Mouse (Mus musculus) hindbrain, embryonic 11.5 days (tissue): ENCODE measurements around the gene Inhbe. TPM values are rescaled to one million over a fixed set of nuclear protein-coding genes. Genes with fewer than 3 reads are reported as not detected.
A peak's percentile ranks its signal among the peaks of the same experiment; 100 is the strongest.

Experiments used
- ATAC-seq: fragments of 200-750 bp; cut with Nextera tagmentation; 2 replicates; pipeline ENCODE4 v1.8.0; 2017; ENCODE audit warnings: mild to moderate bottlenecking, moderate TSS enrichment, moderate library complexity; ENCODE audit not compliant: low FRiP score
- DNase-seq: peaks from one replicate; pipeline ENCODE4 v3.0.0-alpha.2; 2015; ENCODE audit warnings: low spot score
- H3K27ac ChIP-seq: fragments of 300-500 bp; sonication (generic); 2 replicates; pipeline ENCODE4 v1.5.1; 2014; ENCODE audit warnings: mild to moderate bottlenecking, low read depth, low read length
- H3K27me3 ChIP-seq: fragments of 300-500 bp; sonication (generic); 2 replicates; pipeline ENCODE4 v1.6.1; 2014; ENCODE audit warnings: mild to moderate bottlenecking, low read length, moderate library complexity, mixed read lengths; ENCODE audit not compliant: control insufficient read depth, insufficient read depth
- H3K36me3 ChIP-seq: fragments of 300-500 bp; sonication (generic); 2 replicates; pipeline ENCODE4 v1.6.1; 2014; ENCODE audit warnings: mild to moderate bottlenecking, low read length, moderate library complexity, mixed read lengths; ENCODE audit not compliant: control insufficient read depth, insufficient read depth
- H3K4me1 ChIP-seq: fragments of 300-500 bp; sonication (generic); replicated peaks from 2 replicates; pipeline ENCODE4 v1.6.1; 2014; ENCODE audit warnings: low read length, mixed read lengths; ENCODE audit not compliant: control insufficient read depth, insufficient read depth
- H3K4me2 ChIP-seq: fragments of 300-500 bp; sonication (generic); replicated peaks from 2 replicates; pipeline ENCODE4 v1.6.1; 2014; ENCODE audit warnings: mild to moderate bottlenecking, low read depth, low read length
- H3K4me3 ChIP-seq: fragments of 300-500 bp; sonication (generic); 2 replicates; pipeline ENCODE4 v1.5.1; 2014; ENCODE audit warnings: low read depth, low read length
- H3K9ac ChIP-seq: fragments of 300-500 bp; sonication (generic); 2 replicates; pipeline ENCODE4 v1.6.1; 2014; ENCODE audit warnings: low read depth, low read length
- H3K9me3 ChIP-seq: fragments of 300-500 bp; sonication (generic); 2 replicates; pipeline ENCODE4 v1.6.1; 2016; ENCODE audit warnings: low read length; ENCODE audit not compliant: control insufficient read depth
- WGBS: fragments of 180-500 bp; shearing (Covaris S2); extraction: QIAGEN DNeasy Blood & Tissue Kit; methylation state at CpG from one replicate; pipeline ENCODE4 v1.1.7; 2014; 5-methylcytosine and 5-hydroxymethylcytosine counted together
- polyA plus RNA-seq: library from polyadenylated mRNA; unstranded; fragments of >200 nt; fragmentation: Nextera tagmentation; extraction: Ambion mirVana; gene quantifications from 2 replicates; pipeline ENCODE4 v1.2.1, GENCODE M21; 2014

Inhbe gene
- polyA plus RNA-seq, 1 experiment from 2014 or later = 0.05 TPM

GRCm38 (mm10) chr10:127339683-127340576, 14.3 kb downstream of the Inhbe start:
- ATAC-seq (peak; percentile 61), DNase-seq (peak; percentile 77)
- peak overlapping the region; percentile 63 for H3K4me2 ChIP-seq
- peak overlapping the region; percentile 33 for H3K4me3 ChIP-seq
- no peaks in the 10 kb centered on the region for H3K9me3 ChIP-seq
- peaks cover 16% of the 10 kb centered on the region for H3K4me1 ChIP-seq
- peak overlapping the region; percentile 15; the same call in 1 of the 2 replicates for H3K9ac ChIP-seq
- peaks cover 15% of the 10 kb centered on the region for H3K27me3 ChIP-seq
- under 1% methylated on average over 40 of the region's 42 CpGs for WGBS
- H3K36me3 ChIP-seq = no peaks in the 10 kb centered on the region
- peak overlapping the region; percentile 56 for H3K27ac ChIP-seq

- Histone ChIP-seq H3K27ac (peak overlapping the region; percentile 56), H3K4me1 (peaks cover 16% of the 10 kb centered on the region), H3K9ac (no peak overlapping the region), H3K36me3 (no peaks in the 10 kb centered on the region), H3K4me2 (peak overlapping the region; percentile 63), H3K9me3 (no peaks in the 10 kb centered on the region), H3K4me3 (peak overlapping the region; percentile 33), H3K27me3 (peaks cover 15% of the 10 kb centered on the region)
- under 1% methylated on average over 31 of the region's 31 CpGs for WGBS
- peak; percentile 92 for DNase-seq
- peak; percentile 64 for ATAC-seq
These were observed 15.1 kb downstream of the Inhbe start for GRCm38 (mm10) chr10:127338930-127339682.

- H3K9me3 ChIP-seq = no peaks in the 10 kb centered on the region
- no peak overlapping the region for H3K4me2 ChIP-seq
- H3K4me3 ChIP-seq = no peak overlapping the region
- DNase-seq (no peak), ATAC-seq (no peak)
- no peaks in the 10 kb centered on the region for H3K36me3 ChIP-seq
- no peak overlapping the region for H3K27ac ChIP-seq
- 79% methylated on average over 6 of the region's 6 CpGs for WGBS
- H3K9ac ChIP-seq = no peak overlapping the region
- peaks cover 15% of the 10 kb centered on the region for H3K27me3 ChIP-seq
- peaks cover 16% of the 10 kb centered on the region for H3K4me1 ChIP-seq
These were observed 16.6 kb downstream of the Inhbe start for GRCm38 (mm10) chr10:127337536-127338099.

GRCm38 (mm10) chr10:127336952-127337351, 17.3 kb downstream of the Inhbe start:
- Histone ChIP-seq H3K36me3 (no peaks in the 10 kb centered on the region), H3K27me3 (peaks cover 15% of the 10 kb centered on the region), H3K4me2 (no peak overlapping the region), H3K4me1 (peaks cover 15% of the 10 kb centered on the region), H3K4me3 (no peak overlapping the region), H3K9me3 (no peaks in the 10 kb centered on the region), H3K27ac (no peak overlapping the region), H3K9ac (no peak overlapping the region)
- ATAC-seq (no peak), DNase-seq (no peak)
- 75% methylated on average over 5 of the region's 5 CpGs for WGBS

GRCm38 (mm10) chr10:127335271-127335670, 18.9 kb downstream of the Inhbe start:
- WGBS = 77% methylated on average over 1 of the region's 1 CpGs
- H3K9me3 ChIP-seq = no peaks in the 10 kb centered on the region
- peaks cover 7% of the 10 kb centered on the region; the same call in 1 of the 2 replicates for H3K27me3 ChIP-seq
- no peaks in the 10 kb centered on the region for H3K36me3 ChIP-seq
- no peak overlapping the region for H3K9ac ChIP-seq
- no peak for DNase-seq
- no peak overlapping the region for H3K4me2 ChIP-seq
- H3K4me1 ChIP-seq = peaks cover 10% of the 10 kb centered on the region
- no peak overlapping the region for H3K4me3 ChIP-seq
- no peak overlapping the region for H3K27ac ChIP-seq
- no peak for ATAC-seq

GRCm38 (mm10) chr10:127333152-127333551, 21.1 kb downstream of the Inhbe start:
- no peaks in the 10 kb centered on the region for H3K9me3 ChIP-seq
- DNase-seq (no peak), ATAC-seq (no peak)
- no peak overlapping the region for H3K4me3 ChIP-seq
- no peak overlapping the region for H3K27ac ChIP-seq
- 65% methylated on average over 5 of the region's 5 CpGs for WGBS
- H3K27me3 ChIP-seq = peaks cover 10% of the 10 kb centered on the region
- no peak overlapping the region for H3K9ac ChIP-seq
- H3K36me3 ChIP-seq = no peaks in the 10 kb centered on the region
- no peak overlapping the region for H3K4me2 ChIP-seq
- H3K4me1 ChIP-seq = no peaks in the 10 kb centered on the region

- H3K9ac ChIP-seq = peak overlapping the region; percentile 37; the same call in 1 of the 2 replicates
These were observed 21.9 kb downstream of the Inhbe start for GRCm38 (mm10) chr10:127332211-127332874.

GRCm38 (mm10) chr10:127330212-127330611, 24.0 kb downstream of the Inhbe start:
- Histone ChIP-seq H3K4me1 (peaks cover 9% of the 10 kb centered on the region), H3K4me3 (no peak overlapping the region), H3K27me3 (peaks cover 38% of the 10 kb centered on the region), H3K36me3 (no peaks in the 10 kb centered on the region), H3K27ac (no peak overlapping the region), H3K9me3 (no peaks in the 10 kb centered on the region), H3K9ac (no peak overlapping the region), H3K4me2 (no peak overlapping the region)
- ATAC-seq (no peak), DNase-seq (no peak)
- WGBS = 80% methylated on average over 7 of the region's 7 CpGs

More at GRCm38 (mm10) chr10:127332211-127332874, 21.9 kb downstream of the Inhbe start:
- peak overlapping the region; percentile 40 for H3K4me2 ChIP-seq
- H3K4me3 ChIP-seq = peak overlapping the region; percentile 12; the same call in 1 of the 2 replicates
- no peaks in the 10 kb centered on the region for H3K36me3 ChIP-seq
- H3K27ac ChIP-seq = no peak overlapping the region
- no peaks in the 10 kb centered on the region for H3K4me1 ChIP-seq
- DNase-seq (peak; percentile 55), ATAC-seq (peak; percentile 48; the same call in 1 of the 2 replicates)
- WGBS = 35% methylated on average over 31 of the region's 31 CpGs
- peaks cover 18% of the 10 kb centered on the region for H3K27me3 ChIP-seq
- no peaks in the 10 kb centered on the region for H3K9me3 ChIP-seq
